Mouse (Mus musculus) activated CD4-positive, CD25-positive, alpha-beta regulatory T cell, adult 4 months (primary cell): ENCODE data around the gene Cdh3. TPM values are rescaled to one million over a fixed set of nuclear protein-coding genes. Genes with fewer than 3 reads are reported as not detected.
"Not testable (repeated sequence)": the region's sequence is repeated elsewhere in the genome, so short reads cannot be mapped to it uniquely, and the experiment has no call there.

Source experiments
- ATAC-seq: one replicate; pipeline ENCODE4 v1.8.0; 2017
- polyA plus RNA-seq, 2 experiments: library from polyadenylated mRNA; unstranded; fragments of 100-300 nt; shearing (Covaris generic); gene quantifications; one replicate each; pipeline ENCODE4 v1.2.1; 2017

The Cdh3 gene
- polyA plus RNA-seq, 2 experiments from 2014 or later: not detected

DNA sequence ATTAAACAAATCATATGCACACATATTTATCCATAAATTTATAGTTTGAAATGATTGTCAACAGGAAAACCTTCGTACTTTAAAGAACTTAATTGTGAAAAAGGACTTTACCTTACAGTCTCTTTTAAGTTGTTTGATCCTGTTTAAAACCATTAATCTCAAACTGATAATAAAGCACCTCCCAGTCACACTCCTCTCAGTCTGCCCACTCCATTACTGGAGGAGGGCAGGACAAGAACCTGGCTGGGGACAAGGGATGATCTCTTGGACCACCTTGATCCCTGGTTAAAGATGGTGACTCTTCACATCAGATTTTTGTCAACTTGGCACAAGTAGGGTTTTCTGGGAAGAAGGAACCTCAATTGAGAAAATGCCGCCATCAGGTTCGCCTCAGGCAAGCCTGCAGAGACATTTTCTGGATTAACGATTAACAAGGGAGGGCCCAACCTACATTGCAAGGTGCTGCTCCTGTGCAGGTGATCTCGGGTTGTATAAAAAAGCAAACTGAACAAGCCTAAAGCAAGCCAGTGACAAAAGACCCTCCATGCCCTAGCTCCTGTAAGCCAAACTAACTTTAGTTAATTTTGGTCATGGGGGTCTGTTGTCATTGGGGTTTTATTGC lies 61.0 kb downstream of the Cdh3 start:
- ATAC-seq: no peak

DNA sequence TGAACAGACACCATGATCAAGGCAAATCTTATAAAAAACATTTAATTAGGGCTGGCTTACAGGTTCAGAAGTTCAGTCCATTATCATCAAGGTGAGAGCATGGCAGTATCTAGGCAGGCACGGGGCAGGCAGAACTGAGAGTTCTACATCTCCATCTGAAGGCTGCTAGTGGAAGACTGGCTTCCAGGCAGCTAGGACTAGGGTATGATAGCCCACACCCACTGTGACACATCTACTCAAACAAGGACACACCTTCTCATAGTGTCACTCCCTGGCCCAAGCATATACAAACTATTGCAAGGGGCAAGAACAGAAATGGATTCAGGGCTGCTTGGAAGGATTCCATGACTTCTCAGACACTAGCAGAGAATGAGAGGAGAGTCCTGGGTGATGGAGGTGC lies 61.5 kb downstream of the Cdh3 start:
- not testable (repeated sequence) for ATAC-seq

DNA sequence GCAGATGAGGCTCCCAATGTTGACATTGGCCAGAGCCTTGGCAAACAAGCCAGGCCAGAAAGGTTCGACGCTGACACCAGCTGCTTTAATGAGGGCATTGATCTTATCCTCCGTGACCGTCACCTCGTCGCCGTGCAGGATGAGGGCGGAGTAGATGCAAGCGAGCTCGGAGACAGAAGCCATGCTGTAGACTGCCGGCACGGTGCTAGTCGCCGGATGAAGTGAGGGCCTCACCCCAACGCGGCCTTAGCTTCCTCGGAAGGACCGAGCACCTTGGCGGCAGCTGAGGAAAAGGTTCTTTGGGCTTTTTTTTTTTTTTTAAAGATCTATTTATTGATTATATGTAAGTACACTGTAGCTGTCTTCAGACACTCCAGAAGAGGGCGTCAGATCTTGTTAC lies 62.5 kb downstream of the Cdh3 start, which contains the start of gene Gm10073:
Gm10073 (minus strand) TSS at position 294 of the 400 bp plus-strand sequence.
- ATAC-seq: not testable (repeated sequence)

DNA sequence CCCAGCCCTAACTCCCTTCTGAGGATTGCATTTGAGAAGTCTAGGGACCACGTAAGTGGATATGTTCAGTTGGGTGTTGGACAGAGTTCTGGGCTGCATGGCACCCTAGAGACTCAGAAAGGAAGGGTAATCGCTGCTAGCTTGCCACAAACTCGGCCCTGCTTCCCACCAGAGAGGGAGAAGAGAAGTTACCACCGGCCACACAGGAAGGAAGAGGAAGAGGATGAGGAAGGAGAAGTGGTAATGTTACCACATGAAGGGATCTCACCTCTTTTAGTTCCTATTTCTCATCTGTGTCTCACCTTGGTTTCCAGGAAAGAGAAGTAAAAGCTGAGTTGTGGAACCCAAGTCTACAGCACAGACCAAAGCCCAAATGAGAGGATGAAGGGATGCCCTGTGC lies 63.6 kb downstream of the Cdh3 start:
- ATAC-seq: no peak

DNA sequence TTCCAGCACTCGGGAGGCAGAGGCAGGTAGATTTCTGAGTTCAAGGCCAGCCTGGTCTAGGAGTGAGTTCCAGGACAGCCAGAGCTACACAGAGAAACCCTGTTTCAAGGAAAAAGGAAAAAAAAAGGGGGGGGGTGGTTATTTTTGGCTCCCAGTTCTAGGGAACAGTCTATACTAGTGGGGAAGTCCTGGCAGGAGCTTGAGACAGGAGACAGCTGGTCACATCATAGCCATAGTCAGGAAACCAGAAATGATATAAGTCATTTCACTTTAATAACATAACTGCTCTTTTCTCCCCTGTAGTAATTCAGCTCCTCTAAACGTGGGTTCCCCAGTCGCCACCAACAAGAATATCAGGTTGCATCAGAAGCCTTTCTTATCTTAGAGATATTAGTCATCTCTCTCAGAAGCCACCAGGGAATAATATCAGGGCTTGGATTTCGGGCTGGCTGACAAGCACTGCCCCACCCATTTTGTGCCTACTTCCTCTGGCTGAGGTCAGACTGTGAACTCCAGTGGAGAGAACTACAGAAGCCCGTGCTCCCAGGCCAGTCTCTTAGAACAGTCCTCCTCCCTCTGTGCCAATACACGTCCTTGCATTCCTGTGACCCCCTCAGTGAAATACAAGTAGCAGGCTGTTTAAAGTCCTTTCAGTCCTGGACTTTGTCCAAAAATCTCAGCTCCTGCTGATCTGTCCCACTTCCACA lies 66.3 kb downstream of the Cdh3 start:
- ATAC-seq: no peak

DNA sequence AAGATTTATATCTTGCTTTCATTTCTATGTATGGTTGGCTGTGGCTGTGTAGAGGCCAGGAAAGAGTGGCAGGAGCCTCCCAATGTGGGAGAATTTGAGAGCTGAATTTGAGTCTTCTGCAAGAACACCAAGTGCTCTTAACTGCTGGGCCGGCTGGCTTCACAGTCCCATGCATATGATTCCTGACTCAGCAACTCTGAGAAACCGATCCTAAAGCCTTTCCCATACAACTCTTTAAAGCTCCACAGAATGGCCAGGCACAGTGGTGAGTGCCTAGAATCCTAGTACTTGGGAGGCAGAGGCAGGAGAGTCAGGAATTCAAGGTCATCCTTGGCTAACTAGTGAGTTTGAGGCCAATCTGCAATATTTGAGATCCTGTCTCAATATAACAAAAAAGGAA lies 68.8 kb downstream of the Cdh3 start:
- ATAC-seq: no peak

DNA sequence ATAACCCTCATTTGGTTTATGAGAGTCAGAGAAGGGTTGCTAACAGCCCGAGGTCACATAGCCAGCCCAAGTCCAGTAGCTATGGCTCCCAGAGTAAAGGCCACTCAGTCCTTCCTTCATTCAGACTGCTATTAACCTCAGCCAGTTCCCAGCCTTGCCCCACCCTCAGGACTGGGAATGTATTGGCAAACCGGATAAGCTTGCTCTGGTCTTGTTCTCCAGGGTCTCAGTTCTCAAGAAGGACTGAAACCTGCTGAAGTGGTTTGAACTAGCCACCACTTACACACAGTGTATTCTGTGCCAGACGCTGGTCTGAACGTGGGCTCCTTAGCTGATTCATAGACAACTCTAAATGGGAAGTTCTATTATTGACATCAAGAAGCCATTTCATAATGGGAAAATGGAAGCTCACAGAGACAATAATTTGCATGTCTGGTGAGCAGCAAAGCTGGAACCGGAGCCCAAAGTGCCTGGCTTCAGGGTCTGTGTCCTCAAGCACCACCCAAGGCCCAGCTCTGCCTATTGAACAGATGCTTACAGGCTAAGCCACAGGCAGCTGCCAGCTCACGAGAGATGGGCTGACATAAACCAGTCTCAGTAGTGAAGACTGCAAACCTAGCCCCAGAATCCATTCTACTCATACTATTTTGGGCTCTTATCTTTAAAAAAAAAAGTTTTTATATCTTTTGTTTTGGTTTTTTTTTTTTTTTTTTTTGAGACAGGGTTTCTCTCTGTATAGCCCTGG lies 70.8 kb downstream of the Cdh3 start:
- no peak for ATAC-seq

DNA sequence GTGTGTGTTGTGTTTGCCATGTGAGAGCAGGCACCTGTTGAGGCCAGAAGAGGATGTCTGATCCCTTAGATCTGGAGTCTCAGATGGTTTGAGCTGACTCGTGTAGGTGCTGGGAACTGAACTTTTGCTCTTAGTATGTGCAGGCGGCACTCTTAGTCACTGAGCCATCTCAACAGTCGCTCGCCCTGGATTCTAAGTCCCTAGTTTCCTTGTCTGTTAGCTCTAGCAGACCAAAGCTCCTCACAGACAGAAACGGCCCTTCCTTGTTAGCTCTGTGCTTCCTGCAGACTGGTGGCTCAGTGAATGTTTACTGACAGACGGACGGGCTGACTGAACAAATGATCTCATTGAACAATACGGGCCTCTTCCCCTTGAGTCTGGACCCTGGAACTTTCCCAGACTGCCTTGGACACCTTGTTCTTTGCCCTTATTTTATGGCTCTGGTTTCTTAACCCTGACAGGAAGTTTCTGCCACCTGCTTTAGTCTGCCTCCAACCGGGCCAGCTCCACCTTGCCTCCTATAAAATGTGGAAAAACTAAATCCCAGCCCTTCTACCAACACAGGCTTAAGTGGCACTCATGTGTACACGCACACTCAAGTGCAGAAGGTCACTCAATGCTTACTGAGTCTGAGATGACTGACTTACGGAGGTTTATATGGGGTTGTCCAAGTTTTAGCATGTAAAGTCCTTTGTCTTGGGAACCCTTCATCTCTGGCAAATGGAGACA lies 74.4 kb downstream of the Cdh3 start:
- no peak for ATAC-seq

DNA sequence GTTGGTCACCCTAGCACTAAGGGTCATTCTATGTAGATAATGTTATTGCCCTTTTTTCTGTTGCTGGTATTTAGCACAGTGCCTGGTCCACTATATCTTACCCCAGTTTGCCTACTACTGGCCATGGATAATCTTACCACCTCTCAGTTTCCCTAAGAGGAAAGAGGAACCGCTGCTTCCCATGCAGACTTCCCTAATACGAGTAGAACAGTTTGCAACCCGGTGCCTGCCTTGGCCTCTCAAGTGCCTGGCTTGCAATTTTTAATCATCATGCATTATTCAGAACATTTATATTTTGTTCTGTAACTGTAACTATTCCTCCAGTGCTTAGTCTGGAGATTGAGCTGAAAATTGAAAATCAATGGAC lies 75.0 kb downstream of the Cdh3 start:
- no peak for ATAC-seq

DNA sequence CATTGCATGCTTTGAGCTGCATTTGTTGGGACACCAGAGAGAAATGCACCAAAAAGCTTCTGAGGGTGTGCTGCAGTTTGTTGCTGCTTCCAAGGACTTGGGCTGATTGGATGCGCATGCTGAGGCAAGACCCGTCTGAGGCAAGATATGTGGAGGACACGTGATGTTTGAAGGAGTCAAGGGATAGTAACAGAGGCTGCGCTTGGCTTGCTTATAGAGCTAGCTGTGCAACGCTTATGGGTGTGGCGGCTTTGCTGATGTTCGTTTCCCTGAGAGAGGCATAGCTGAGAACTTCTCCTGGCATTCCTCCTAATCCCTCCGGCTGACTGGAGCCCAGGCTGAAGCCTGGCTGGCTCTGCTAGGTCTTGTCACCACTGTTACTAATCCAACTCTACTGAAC lies 76.2 kb downstream of the Cdh3 start:
- ATAC-seq: no peak

DNA sequence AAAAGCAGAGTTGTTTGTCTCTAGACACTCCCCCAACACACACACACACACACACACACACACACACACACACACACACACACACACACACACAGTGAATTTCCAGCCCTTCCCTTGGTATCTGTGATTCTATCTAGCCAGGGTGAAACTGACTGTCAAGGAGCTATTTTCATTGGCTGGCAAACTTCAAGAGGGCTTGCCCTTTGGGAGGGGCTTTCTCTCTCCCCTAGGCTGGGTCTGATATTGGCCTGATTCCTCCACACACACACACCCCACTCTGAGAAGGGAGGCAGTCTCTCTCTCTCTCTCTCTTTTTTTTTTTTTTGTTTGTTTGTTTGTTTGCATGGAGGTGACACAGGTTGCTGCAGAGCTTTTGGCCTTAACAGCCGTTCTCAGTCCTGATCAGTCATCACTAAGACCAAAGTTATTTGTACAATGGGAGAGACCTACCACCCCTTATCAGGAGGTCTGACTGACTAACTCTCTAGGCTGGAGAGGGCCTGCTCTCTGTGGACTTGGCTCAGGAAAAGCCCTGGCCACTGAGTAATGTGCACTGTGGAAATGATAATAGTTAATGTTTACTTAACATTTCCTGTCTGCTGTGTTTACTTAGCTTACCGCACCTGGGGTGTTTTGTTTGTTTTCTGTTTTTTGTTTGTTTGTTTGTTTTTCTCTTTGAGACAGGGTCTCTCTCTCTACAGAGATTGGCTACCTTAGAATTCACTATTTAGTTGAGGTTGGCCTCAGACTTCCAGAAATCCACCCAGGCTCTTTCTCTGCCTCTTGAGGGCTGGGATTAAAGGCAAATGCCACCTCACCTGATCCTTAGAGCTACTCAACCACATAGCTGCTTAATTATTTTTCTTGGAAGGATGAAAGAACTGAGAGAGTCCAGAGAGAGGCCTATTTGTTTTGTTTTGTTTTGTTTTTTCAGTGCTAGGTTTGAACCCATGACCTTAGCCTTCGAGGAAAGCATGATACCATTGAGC lies 78.0 kb downstream of the Cdh3 start:
- no peak for ATAC-seq

DNA sequence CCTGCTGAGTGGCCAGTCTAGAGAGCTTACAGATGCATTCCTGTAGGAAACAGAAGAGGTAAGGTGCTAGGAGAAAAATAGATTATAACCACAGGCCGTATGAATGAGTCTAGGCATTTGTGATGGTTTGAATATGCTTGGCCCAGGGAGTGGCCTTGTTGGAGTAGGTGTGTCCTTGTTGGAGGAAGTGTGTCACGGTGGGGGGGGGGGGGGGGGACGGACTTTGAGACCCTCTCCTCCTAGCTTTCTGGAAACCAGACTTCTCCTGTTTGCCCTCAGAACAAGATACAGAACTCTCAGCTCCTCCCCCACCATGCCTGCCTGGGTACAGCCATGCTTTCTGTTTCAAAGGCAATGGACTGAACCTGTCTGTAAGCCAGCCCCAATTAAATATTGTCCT lies 81.8 kb downstream of the Cdh3 start:
- no peak for ATAC-seq

DNA sequence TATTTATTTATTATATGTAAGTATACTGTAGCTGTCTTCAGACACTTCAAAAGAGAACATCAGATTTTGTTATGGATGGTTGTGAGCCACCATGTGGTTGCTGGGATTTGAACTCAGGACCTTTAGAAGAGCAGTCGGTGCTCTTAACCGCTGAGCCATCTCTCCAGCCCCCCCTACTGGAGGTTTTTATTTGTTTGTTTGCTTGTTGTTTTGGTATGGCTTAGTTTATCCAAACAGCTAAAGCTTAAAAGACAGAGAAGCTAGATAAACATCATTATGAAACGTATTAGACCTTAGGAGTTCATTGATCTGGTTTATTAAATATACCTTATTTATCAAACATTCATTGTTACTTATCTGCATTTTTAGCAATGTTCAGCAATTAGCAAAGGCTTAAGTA lies 84.9 kb downstream of the Cdh3 start:
- ATAC-seq: not testable (repeated sequence)

DNA sequence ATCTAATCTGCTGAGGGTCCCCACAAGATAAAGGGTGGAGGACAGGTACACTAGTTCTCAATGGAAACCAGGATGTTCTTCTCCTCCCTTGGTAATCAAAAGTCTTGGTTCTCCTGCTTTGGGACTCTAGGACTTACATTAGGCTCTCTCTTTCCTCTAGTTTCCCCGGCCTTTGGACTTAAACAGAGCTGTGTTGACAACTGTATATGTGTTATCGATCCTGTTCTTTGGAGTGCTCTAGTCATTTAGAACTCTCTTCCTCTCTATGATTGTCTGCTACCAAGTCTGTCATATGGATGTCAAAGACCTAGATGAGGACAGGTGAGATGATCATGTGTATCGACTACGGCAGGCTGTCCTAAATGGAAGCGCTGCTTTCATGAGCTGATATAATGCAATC lies 86.4 kb downstream of the Cdh3 start:
- ATAC-seq: no peak

DNA sequence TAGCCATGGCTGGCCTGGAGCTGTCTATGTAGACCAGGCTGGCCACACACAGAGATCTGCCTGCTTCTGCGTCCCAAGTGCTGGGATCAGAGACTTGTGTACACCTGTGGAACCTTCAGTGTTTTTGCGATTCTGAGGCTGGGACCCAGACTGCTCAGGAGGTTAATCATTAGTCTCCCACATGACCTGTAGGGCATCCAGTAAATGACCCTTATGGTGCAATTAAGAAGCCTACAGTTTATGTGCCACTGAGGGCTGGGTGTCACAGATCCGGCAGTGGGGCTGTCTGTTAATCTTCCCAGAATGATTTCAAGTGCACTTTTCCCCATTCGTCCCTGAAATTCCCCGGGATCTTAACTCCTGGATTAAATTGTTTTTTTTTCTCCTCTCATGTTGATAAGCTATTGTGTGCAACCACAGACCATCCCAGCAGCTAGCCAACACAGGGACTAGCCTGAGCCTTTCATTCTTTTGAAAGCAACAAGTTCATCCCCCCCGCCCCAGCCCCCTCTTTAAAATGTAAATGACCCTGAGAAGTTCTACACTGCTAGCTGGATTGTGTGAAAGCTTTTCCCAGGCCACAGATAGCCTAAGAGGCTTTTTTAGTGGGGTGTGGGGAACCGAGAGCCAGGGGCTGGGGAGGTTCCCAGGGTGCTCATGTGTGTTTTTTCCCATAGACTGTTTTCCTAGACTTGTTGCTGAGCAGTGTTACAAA lies 88.7 kb downstream of the Cdh3 start:
- ATAC-seq: no peak

DNA sequence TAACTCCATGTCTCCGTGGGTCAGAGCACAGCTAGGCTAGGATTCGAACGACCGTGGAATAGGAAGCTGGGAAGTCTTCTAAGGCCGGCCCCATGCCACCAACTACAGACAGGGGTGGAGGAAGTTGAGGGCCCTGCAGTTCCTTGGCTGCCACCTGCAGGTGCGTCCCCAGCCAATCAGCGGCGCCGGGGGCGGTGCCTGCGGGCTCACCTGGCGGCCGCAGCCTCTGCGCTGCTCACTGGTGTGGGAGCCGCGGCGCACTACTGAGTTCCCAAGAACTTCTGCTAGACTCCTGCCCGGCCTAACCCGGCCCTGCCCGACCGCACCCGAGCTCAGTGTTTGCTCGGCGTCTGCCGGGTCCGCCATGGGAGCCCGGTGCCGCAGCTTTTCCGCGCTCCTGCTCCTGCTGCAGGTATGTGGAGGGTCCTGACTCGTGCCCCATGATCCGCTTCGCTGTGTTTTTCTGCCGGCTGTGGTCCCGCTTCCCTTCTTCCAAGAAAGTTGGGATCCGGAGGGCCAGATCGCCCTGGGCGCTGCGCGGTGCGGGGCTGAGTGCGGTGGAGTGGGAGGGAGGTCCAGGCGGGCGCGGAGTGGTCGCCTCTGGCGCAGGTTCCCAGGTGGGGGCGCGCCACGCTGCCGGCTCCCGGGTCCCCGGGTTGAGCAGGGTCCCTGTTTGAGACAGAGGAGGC lies 92.6 kb downstream of the Cdh3 start, which contains the start of gene Cdh1:
Cdh1 (plus strand) TSS at position 221 of the 689 bp plus-strand sequence.
- ATAC-seq: peak; percentile 76

DNA sequence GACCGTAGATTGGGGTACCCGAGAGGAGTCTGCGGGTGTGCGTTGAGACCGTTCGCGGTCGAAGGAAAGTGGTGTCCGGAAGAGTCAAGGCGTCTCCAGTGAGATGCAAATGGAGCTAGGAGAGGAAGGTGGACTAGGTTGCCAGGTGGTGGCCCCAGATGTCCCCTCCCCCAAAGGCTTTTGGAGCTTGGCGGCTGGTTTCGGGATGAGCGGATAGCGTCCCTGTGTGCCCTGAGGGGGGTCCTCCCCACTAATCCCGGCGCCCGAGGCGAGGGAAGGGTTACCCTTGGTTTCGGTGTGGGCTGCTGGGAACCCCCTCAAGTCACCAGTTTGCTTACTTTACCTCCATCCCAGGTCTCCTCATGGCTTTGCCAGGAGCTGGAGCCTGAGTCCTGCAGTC lies 93.2 kb downstream of the Cdh3 start:
- no peak for ATAC-seq

DNA sequence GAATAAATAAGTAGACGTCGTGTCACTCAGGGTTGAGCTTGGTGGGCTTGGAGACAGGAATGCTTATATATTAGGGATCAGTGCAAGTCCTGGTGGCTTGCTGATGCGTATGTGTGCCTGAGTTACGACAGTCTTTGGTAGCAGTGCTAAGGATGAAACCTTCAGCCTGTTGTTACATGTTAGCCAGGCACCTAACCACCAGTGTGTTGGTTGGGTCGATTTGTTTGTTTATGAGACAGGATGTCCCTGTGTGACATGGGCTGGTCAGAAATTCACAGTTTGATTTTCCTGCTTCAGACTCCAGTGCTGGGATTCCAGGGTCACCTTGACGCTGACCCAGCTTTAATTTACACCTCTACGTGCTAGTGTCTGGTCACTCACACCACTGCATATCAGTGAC lies 95.0 kb downstream of the Cdh3 start:
- ATAC-seq: no peak

DNA sequence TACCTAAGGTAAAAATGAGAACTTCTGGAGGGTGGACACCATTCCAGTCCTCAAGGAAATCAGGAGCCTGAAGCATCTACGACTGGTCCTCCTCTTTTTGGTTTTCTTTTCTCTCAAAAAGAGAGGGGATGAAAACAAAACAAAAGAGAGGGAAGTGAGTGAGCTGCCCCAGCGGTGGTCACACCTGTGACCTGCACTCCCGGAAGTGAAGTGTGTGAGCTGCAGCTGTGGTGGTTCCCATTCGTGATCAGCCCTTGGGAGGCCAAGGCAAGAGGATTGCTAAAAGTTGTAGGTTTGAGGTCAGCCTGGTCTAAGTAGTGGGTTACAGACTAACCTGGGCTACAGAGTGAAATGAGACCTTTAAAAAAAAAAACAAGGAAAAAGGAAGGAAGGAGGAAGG lies 95.4 kb downstream of the Cdh3 start:
- no peak for ATAC-seq

DNA sequence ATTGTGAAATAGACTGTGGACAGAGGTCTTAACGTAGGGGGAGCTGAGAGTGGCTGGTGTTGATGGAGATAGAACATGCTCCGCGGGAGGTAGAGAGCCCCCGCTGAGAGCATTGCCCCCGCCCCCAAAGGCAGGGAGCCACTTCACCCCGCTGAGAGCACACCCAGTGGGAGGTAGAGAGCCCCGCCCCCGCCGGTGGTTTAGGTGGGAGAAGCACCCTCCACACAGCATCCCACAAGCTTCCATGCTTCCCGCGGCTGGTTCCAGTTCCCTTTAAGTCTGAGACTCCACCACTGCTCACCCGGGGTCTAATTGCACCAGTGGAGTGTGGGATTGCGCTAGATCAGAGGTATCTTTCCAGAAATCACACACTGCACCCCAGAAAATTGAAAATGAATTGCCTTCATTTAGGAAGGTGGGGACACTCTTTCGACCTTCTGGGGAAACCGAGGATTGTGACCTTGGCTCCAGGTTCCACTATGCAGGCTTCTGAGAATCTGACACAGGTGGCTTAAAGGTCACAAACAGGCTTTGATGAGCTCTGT lies 96.0 kb downstream of the Cdh3 start:
- ATAC-seq: no peak
